Mouse (Mus musculus) stomach, postnatal 0 days (tissue): Measurements from ENCODE around the gene Gm10031. TPM values are rescaled to one million over a fixed set of nuclear protein-coding genes. Genes with fewer than 3 reads are reported as not detected.
A peak's percentile ranks its signal among the peaks of the same experiment; 100 is the strongest.

ENCODE experiments used
- ATAC-seq: fragments of 200-750 bp; cut with Nextera tagmentation; 2 replicates; pipeline ENCODE4 v1.8.0; 2017; ENCODE audit not compliant: low FRiP score, low TSS enrichment
- DNase-seq: peaks from one replicate; pipeline ENCODE4 v3.0.0-alpha.2; 2016; ENCODE audit warnings: low spot score
- H3K27ac ChIP-seq: fragments of 300-500 bp; sonication (generic); replicated peaks from 2 replicates; pipeline ENCODE4 v1.5.1; 2014; ENCODE audit warnings: mild to moderate bottlenecking, control low read depth
- H3K27me3 ChIP-seq: fragments of 300-500 bp; sonication (generic); 2 replicates; pipeline ENCODE4 v1.6.1; 2014; ENCODE audit warnings: low read length; ENCODE audit not compliant: control insufficient read depth, insufficient read depth
- H3K36me3 ChIP-seq: fragments of 300-500 bp; sonication (generic); 2 replicates; pipeline ENCODE4 v1.6.1; 2014; ENCODE audit warnings: low read length, mixed read lengths; ENCODE audit not compliant: control insufficient read depth, insufficient read depth
- H3K4me1 ChIP-seq: fragments of 300-500 bp; sonication (generic); replicated peaks from 2 replicates; pipeline ENCODE4 v1.6.1; 2014; ENCODE audit warnings: antibody characterized with exemption; ENCODE audit not compliant: control insufficient read depth, insufficient read depth
- H3K4me2 ChIP-seq: fragments of 300-500 bp; sonication (generic); replicated peaks from 2 replicates; pipeline ENCODE4 v1.6.1; 2014; ENCODE audit warnings: low read depth, mild to moderate bottlenecking, control low read depth, moderate library complexity
- H3K4me3 ChIP-seq: fragments of 300-500 bp; sonication (generic); 2 replicates; pipeline ENCODE4 v1.5.1; 2014; ENCODE audit warnings: low read depth, low read length, control low read depth
- H3K9ac ChIP-seq: fragments of 300-500 bp; sonication (generic); 2 replicates; pipeline ENCODE4 v1.6.1; 2014; ENCODE audit warnings: mild to moderate bottlenecking, low read length, control low read depth, mixed read lengths
- H3K9me3 ChIP-seq: fragments of 300-500 bp; sonication (generic); 2 replicates; pipeline ENCODE4 v1.6.1; 2016; ENCODE audit warnings: low read length; ENCODE audit not compliant: control insufficient read depth
- CTCF ChIP-seq: IDR thresholded peaks from 2 replicates; pipeline ENCODE4 v1.5.1; 2016; ENCODE audit warnings: antibody characterized with exemption, low read depth, mild to moderate bottlenecking, moderate library complexity
- EP300 ChIP-seq: optimal IDR thresholded peaks from 2 replicates; pipeline ENCODE3; 2016; ENCODE audit warnings: antibody characterized with exemption
- WGBS: fragments of 180-500 bp; shearing (Covaris S2); extraction: QIAGEN DNeasy Blood & Tissue Kit; methylation state at CpG from one replicate; pipeline ENCODE4 v1.1.7; 2014; 5-methylcytosine and 5-hydroxymethylcytosine counted together
- polyA plus RNA-seq: library from polyadenylated mRNA; unstranded; fragments of >200 nt; fragmentation: Nextera tagmentation; extraction: Ambion mirVana; gene quantifications from 2 replicates; pipeline ENCODE4 v1.2.1, GENCODE M21; 2015

Gene Gm10031
- polyA plus RNA-seq, 1 experiment from 2014 or later: 0.62 TPM

DNA sequence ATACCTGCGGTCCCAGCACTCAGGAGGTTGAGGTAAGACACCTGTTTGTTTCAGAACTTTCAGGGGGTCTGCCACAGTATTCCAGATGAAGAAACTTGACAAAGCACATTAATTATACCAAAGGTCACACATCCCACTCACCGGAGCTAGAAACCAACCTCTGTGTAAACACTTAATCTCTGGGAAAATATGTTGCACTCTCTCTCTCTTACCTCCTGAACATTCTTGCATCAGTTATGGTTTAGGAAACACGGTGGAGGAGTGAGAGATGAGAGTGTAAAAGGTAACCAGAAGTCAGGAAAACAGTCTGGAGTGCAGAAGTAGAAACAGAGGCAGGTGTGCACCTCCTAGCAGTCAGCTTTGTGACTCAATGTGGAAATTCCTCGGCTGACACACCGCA lies 35.8 kb upstream of the Gm10031 start:
- ATAC-seq (no peak), DNase-seq (no peak)
- Histone ChIP-seq H3K4me3 (no peak overlapping the region), H3K4me2 (no peak overlapping the region), H3K27me3 (no peaks in the 10 kb centered on the region), H3K9ac (no peak overlapping the region), H3K36me3 (no peaks in the 10 kb centered on the region), H3K4me1 (no peaks in the 10 kb centered on the region), H3K27ac (no peak overlapping the region), H3K9me3 (no peaks in the 10 kb centered on the region)
- WGBS: 52% methylated on average over 5 of the region's 5 CpGs
- no peak for TF ChIP-seq CTCF

DNA sequence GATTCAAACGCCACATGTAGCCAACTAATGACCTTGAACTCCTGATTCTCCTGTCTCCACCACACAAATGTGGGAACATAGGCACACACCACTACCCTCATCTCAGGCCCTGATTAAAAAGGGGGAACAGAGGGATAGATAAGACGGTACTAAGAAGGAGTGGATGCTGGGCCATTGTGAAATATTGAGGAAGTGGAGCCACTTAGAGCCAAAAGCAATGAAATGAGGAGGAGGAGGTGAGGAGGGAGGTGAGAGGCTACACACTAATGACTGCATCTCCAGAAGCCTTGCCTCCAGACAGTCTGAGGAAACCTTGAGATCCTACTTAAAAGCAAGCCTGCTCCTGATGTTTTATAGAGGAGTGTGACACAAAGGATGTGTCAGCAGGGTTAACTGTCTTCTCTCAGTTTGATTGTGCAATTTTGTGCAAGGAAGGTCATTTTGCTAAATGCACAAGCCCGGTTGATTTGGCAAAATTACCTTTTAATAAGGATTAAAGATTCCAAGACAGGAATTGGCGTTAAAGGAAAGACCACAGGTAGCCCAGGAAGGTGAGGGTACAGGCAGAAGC lies 32.5 kb upstream of the Gm10031 start:
- Histone ChIP-seq H3K27me3 (no peaks in the 10 kb centered on the region), H3K36me3 (no peaks in the 10 kb centered on the region), H3K9ac (no peak overlapping the region), H3K4me2 (no peak overlapping the region), H3K4me1 (no peaks in the 10 kb centered on the region), H3K27ac (no peak overlapping the region), H3K9me3 (no peaks in the 10 kb centered on the region), H3K4me3 (no peak overlapping the region)
- DNase-seq (no peak), ATAC-seq (no peak)
- no peak for TF ChIP-seq EP300
- no peak for TF ChIP-seq CTCF
- 78% methylated on average over 4 of the region's 4 CpGs for WGBS

DNA sequence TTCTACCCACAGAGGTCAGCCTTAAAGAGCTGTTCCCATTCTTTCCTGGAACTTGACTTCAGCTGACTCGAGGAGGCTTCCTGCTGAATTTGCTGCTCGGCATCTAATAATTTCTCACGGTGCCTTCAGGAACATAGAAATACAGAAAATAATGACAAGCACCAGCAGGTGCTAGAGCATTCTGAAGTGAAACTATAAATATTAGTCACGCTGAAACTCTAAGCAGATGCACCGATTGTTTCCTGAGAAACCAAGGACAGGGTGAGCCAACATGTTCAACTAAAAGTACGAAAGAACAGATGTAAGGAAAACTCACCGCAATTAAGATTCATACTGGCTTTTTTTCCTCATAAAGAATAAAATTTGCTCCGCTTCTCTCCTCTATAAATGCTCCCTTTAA lies 28.8 kb upstream of the Gm10031 start:
- H3K4me2 ChIP-seq: no peak overlapping the region
- H3K4me3 ChIP-seq: no peak overlapping the region
- H3K4me1 ChIP-seq: no peaks in the 10 kb centered on the region
- H3K9me3 ChIP-seq: 0 out of 2 replicates have a peak, but pooled peaks cover 2% of the 10 kb centered on the region
- no peak for TF ChIP-seq CTCF
- H3K27me3 ChIP-seq: no peaks in the 10 kb centered on the region
- no peaks in the 10 kb centered on the region for H3K36me3 ChIP-seq
- H3K27ac ChIP-seq: no peak overlapping the region
- DNase-seq (no peak), ATAC-seq (no peak)
- WGBS: 80% methylated on average over 8 of the region's 8 CpGs
- H3K9ac ChIP-seq: no peak overlapping the region

DNA sequence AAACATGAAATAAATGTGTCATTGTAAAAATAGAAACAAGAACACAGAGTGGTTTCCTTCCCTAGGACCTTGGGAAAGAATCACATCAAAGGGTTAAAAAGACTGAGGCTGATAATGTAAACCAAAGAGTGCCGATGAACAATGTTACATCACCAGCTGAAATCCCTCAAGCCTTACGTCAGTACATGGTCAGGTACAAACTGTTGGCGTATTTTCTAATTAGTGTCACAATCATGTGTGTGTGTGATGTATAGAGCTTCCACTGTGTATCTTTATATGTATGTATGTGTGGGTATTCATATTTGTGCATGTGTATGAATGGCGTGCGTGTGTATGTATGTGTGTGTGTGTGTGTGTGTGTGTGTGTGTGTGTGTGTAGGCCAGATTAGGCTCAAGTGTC lies 26.9 kb upstream of the Gm10031 start:
- no peak overlapping the region for H3K4me2 ChIP-seq
- H3K9ac ChIP-seq: no peak overlapping the region
- H3K27ac ChIP-seq: no peak overlapping the region
- no peak for DNase-seq
- no peaks in the 10 kb centered on the region for H3K36me3 ChIP-seq
- H3K9me3 ChIP-seq: 0 out of 2 replicates have a peak, but pooled peaks cover 2% of the 10 kb centered on the region
- no peaks in the 10 kb centered on the region for H3K4me1 ChIP-seq
- H3K4me3 ChIP-seq: no peak overlapping the region
- TF ChIP-seq CTCF: no peak
- TF ChIP-seq EP300: no peak
- ATAC-seq: no peak
- H3K27me3 ChIP-seq: no peaks in the 10 kb centered on the region
- 50% methylated on average over 5 of the region's 5 CpGs for WGBS

DNA sequence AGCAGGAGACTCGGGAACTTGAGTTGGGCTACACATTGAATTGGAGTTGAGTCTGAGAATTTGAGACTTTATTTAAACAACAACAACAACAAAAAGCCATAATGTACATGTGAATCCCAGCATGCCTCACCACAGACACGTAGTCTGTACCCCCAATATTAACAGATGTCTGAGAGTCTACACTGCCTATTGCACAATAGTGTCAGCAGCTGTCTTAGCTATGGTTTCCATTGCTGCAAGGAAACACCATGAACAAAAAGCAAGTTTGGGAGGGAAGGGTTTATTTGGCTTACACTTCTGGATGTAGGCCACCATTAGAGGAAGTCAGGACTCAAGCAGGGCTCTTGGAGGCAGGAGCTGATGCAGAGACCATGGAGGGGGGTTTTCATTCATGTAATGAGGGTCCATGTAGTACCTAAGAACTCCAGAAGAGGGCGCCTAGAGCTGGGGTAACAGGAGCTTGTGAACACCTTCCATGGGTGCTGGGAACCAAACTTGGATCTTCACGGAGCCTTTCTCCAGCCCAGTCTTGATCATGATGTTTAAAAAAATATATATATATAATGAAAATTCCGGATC lies 18.8 kb upstream of the Gm10031 start:
- Histone ChIP-seq H3K9me3 (no peaks in the 10 kb centered on the region), H3K27ac (no peak overlapping the region), H3K9ac (no peak overlapping the region), H3K4me3 (no peak overlapping the region), H3K27me3 (no peaks in the 10 kb centered on the region), H3K4me2 (no peak overlapping the region), H3K4me1 (no peaks in the 10 kb centered on the region), H3K36me3 (no peaks in the 10 kb centered on the region)
- 75% methylated on average over 5 of the region's 5 CpGs for WGBS
- DNase-seq (no peak), ATAC-seq (no peak)
- TF ChIP-seq EP300 (no peak), CTCF (peak; percentile 35; the same call in 1 of the 2 replicates)

DNA sequence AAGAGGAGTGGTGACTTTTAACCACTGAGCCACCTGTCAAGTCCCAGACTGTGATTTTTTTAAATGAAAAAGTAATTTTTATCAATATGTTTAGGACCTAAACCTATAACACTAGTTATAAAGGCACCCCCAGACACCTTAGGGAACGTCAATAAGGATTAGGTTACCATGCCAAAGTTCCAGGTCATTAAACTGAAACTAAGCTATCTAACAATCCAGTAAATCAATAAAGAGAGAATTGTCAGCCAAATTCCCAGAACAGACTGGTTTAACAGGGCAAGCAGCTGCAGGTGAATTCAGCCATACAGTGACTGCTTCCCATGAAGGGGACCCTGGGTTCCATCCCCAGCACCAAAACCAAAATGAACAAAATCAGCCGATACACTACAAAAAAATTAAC lies 17.9 kb upstream of the Gm10031 start:
- no peaks in the 10 kb centered on the region for H3K4me1 ChIP-seq
- no peak overlapping the region for H3K9ac ChIP-seq
- no peaks in the 10 kb centered on the region for H3K9me3 ChIP-seq
- H3K4me3 ChIP-seq: no peak overlapping the region
- TF ChIP-seq EP300 (no peak), CTCF (no peak)
- ATAC-seq (no peak), DNase-seq (no peak)
- no peaks in the 10 kb centered on the region for H3K27me3 ChIP-seq
- H3K27ac ChIP-seq: no peak overlapping the region
- 67% methylated on average over 2 of the region's 2 CpGs for WGBS
- no peak overlapping the region for H3K4me2 ChIP-seq
- no peaks in the 10 kb centered on the region for H3K36me3 ChIP-seq
